Mouse (Mus musculus) ZHBTc4 (cell line): ENCODE data around the gene Hist1h1a.
"Not testable (repeated sequence)": the region's sequence is repeated elsewhere in the genome, so short reads cannot be mapped to it uniquely, and the experiment has no call there.

Experiments used
- DNase-seq: peaks from one replicate; pipeline ENCODE4 v3.0.0-alpha.2; 2011; ENCODE audit warnings: low read depth, low spot score

Gene Hist1h1a

GRCm38 (mm10) chr13:23759916-23760239 is 3.6 kb upstream of the Hist1h1a start:
- DNase-seq = no peak

- DNase-seq = peak; percentile 83
These were observed 3.1 kb upstream of the Hist1h1a start for GRCm38 (mm10) chr13:23760240-23760971.

GRCm38 (mm10) chr13:23760972-23761864 is 2.2 kb upstream of the Hist1h1a start, which contains the start of gene Hist1h4a:
TSS of gene Hist1h4a (minus strand) at chr13:23761230.
- peak; percentile 99 for DNase-seq

- DNase-seq = peak; percentile 89
These were observed 1.3 kb upstream of the Hist1h1a start, which contains the start of gene Hist1h3a for GRCm38 (mm10) chr13:23761871-23762821. TSS of gene Hist1h3a (minus strand) at chr13:23762386.

- DNase-seq = no peak
These were observed 252 bp upstream of the Hist1h1a start for GRCm38 (mm10) chr13:23763242-23763585.

- peak; percentile 83 for DNase-seq
These were observed 1.1 kb downstream of the Hist1h1a start for GRCm38 (mm10) chr13:23764324-23765171.

- DNase-seq = no peak
These were observed 1.7 kb downstream of the Hist1h1a start for GRCm38 (mm10) chr13:23765172-23765513.

- DNase-seq = no peak
These were observed 3.3 kb downstream of the Hist1h1a start for GRCm38 (mm10) chr13:23766772-23767171.

- no peak for DNase-seq
These were observed 5.5 kb downstream of the Hist1h1a start for GRCm38 (mm10) chr13:23768834-23769397.

GRCm38 (mm10) chr13:23769613-23770012 is 6.1 kb downstream of the Hist1h1a start, which contains the start of gene Trim38:
TSS of gene Trim38 (plus strand) at chr13:23769913.
- DNase-seq = not testable (repeated sequence)

- peak; percentile 95 for DNase-seq
These were observed 9.3 kb downstream of the Hist1h1a start for GRCm38 (mm10) chr13:23772561-23773313.

GRCm38 (mm10) chr13:23778339-23778738 is 14.9 kb downstream of the Hist1h1a start:
- DNase-seq = peak; percentile 50

- DNase-seq = no peak
These were observed 15.6 kb downstream of the Hist1h1a start for GRCm38 (mm10) chr13:23779025-23779424.

- peak; percentile 59 for DNase-seq
These were observed 29.1 kb downstream of the Hist1h1a start for GRCm38 (mm10) chr13:23792520-23792919.

GRCm38 (mm10) chr13:23799405-23799804 is 35.9 kb downstream of the Hist1h1a start:
- DNase-seq = no peak

GRCm38 (mm10) chr13:23804532-23804931 is 41.1 kb downstream of the Hist1h1a start:
- DNase-seq = no peak

- DNase-seq = no peak
These were observed 43.1 kb downstream of the Hist1h1a start, which contains the start of gene Slc17a2 for GRCm38 (mm10) chr13:23806422-23807052. TSS of gene Slc17a2 (plus strand) at chr13:23806993.
